Mouse (Mus musculus): ENCODE data around the gene Zfand5. TPM values are rescaled to one million over a fixed set of nuclear protein-coding genes. Genes with fewer than 3 reads are reported as not detected.
"Not testable (repeated sequence)": the region's sequence is repeated elsewhere in the genome, so short reads cannot be mapped to it uniquely, and the experiment has no call there.

The Zfand5 gene
- total RNA-seq (2021) = 100 to 1,000 TPM; 173 to 181 TPM
- long read RNA-seq, experiment 1, full-length matches to known transcripts = 166 of 199 reads
- long read RNA-seq, experiment 1, partial matches to known transcripts = 2 of 199 reads
- long read RNA-seq, experiment 1, other reads (novel, unspliced or antisense) = 31 of 199 reads
- long read RNA-seq, experiment 2, full-length matches to known transcripts = 354 of 428 reads
- long read RNA-seq, experiment 2, partial matches to known transcripts = 3 of 428 reads
- long read RNA-seq, experiment 2, other reads (novel, unspliced or antisense) = 71 of 428 reads

GRCm38 (mm10) chr19:21271741-21272654, at the start of gene Zfand5:
TSS of gene Zfand5 (plus strand) at chr19:21272278.
- peak; percentile 99 for DNase-seq (ENCODE audit: low spot score in 2 of 2)

GRCm38 (mm10) chr19:21227131-21227530, 44.9 kb upstream of the Zfand5 start:
- DNase-seq (ENCODE audit: low spot score in 2 of 2) = peak in 1 of 2 experiments; percentile 18

- DNase-seq (ENCODE audit: low spot score in 2 of 2) = no peak
Measured at GRCm38 (mm10) chr19:21227754-21228153, 44.3 kb upstream of the Zfand5 start.

GRCm38 (mm10) chr19:21248730-21249129, 23.3 kb upstream of the Zfand5 start:
- not testable (repeated sequence) for DNase-seq (ENCODE audit: low spot score in 2 of 2)

- DNase-seq (ENCODE audit: low spot score in 2 of 2) = no peak
Measured at GRCm38 (mm10) chr19:21253846-21254245, 18.2 kb upstream of the Zfand5 start.

- no peak for DNase-seq (ENCODE audit: low spot score in 2 of 2)
Measured at GRCm38 (mm10) chr19:21255920-21256319, 16.2 kb upstream of the Zfand5 start.

GRCm38 (mm10) chr19:21259453-21259852, 12.6 kb upstream of the Zfand5 start:
- DNase-seq (ENCODE audit: low spot score in 2 of 2) = no peak

GRCm38 (mm10) chr19:21260280-21260679, 11.8 kb upstream of the Zfand5 start:
- DNase-seq (ENCODE audit: low spot score in 2 of 2) = no peak

- DNase-seq (ENCODE audit: low spot score in 2 of 2) = no peak
Measured at GRCm38 (mm10) chr19:21271186-21271585, 892 bp upstream of the Zfand5 start.

GRCm38 (mm10) chr19:21272655-21273284, 692 bp downstream of the Zfand5 start:
- DNase-seq (ENCODE audit: low spot score in 2 of 2) = peak in 1 of 2 experiments; percentile 36

GRCm38 (mm10) chr19:21273440-21273839, 1.4 kb downstream of the Zfand5 start:
- DNase-seq (ENCODE audit: low spot score in 2 of 2) = no peak

GRCm38 (mm10) chr19:21274181-21274591, 2.1 kb downstream of the Zfand5 start:
- peak in 1 of 2 experiments; percentile 27 for DNase-seq (ENCODE audit: low spot score in 2 of 2)

GRCm38 (mm10) chr19:21274714-21275113, 2.6 kb downstream of the Zfand5 start:
- no peak for DNase-seq (ENCODE audit: low spot score in 2 of 2)

GRCm38 (mm10) chr19:21276317-21276716, 4.2 kb downstream of the Zfand5 start:
- DNase-seq (ENCODE audit: low spot score in 2 of 2) = no peak

GRCm38 (mm10) chr19:21286421-21287097, 14.5 kb downstream of the Zfand5 start:
- DNase-seq (ENCODE audit: low spot score in 2 of 2) = no peak

- DNase-seq (ENCODE audit: low spot score in 2 of 2) = no peak
Measured at GRCm38 (mm10) chr19:21297411-21297810, 25.3 kb downstream of the Zfand5 start.

- no peak for DNase-seq (ENCODE audit: low spot score in 2 of 2)
Measured at GRCm38 (mm10) chr19:21301787-21302186, 29.7 kb downstream of the Zfand5 start.

- DNase-seq (ENCODE audit: low spot score in 2 of 2) = no peak
Measured at GRCm38 (mm10) chr19:21307755-21308154, 35.7 kb downstream of the Zfand5 start.

- DNase-seq (ENCODE audit: low spot score in 2 of 2) = not testable (repeated sequence)
Measured at GRCm38 (mm10) chr19:21310364-21310763, 38.3 kb downstream of the Zfand5 start.

GRCm38 (mm10) chr19:21315701-21316100, 43.6 kb downstream of the Zfand5 start:
- DNase-seq (ENCODE audit: low spot score in 2 of 2) = no peak

- no peak for DNase-seq (ENCODE audit: low spot score in 2 of 2)
Measured at GRCm38 (mm10) chr19:21319618-21320017, 47.5 kb downstream of the Zfand5 start.
